Mouse (Mus musculus): ENCODE data around the gene Podxl. TPM values are rescaled to one million over a fixed set of nuclear protein-coding genes. Genes with fewer than 3 reads are reported as not detected.

Gene Podxl
- total RNA-seq, 2 experiments from 2014 or later: 19.8 to 25.6 TPM

DNA sequence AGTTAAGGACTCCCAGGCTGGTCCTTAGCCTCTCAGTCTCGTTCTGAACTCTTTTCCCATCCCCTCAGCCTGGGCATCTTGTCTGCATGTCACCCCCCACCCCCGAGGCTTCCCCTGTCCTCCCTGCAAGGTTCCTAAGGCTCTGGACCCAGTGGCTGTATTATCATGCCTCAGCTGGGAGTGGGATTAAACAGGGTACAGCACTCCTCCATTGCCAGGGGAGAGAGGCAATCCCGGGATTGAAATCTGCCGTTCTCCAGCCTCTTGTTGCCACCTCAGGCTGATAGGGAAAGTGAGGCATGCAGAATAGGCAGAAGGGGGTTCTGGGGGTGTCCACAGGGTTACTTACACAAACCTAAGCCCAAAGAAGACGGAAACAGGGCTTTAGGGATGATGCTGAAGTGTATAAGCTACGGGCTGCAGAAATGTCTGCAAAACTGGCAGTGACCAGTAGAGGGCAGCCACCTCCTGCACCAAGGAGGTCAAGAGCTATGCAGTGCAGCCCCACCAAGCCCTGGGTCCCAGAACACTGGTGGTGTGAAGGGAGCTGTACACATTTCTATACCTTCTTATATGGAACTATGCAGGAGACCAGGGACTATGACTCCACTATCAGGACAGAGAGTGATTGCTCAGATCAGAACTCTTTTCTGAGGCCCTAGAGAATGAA is 38.4 kb downstream of the Podxl start:
- DNase-seq (ENCODE audit: low spot score in 2 of 2): peak in 1 of 2 experiments; percentile 57

DNA sequence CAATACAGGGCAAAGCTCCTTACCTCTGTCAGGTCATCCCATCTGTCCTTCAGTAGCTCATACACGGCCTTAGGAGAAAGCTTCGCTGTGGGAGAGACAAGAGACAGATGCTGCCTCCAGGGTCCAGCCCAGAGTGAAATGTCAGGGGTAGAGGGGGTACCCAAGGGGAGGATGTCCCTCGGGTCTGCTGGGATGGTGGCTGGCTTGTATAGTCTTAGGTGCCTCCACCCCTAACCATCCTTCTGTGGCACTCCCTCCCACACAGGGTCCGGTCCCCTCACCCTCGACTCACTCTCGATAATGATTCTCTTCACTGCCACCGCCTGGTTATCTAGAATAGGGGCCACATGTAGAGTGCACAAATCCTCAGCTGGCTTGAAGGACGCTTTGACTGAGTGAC is 39.1 kb downstream of the Podxl start:
- no peak for DNase-seq (ENCODE audit: low spot score in 2 of 2)

DNA sequence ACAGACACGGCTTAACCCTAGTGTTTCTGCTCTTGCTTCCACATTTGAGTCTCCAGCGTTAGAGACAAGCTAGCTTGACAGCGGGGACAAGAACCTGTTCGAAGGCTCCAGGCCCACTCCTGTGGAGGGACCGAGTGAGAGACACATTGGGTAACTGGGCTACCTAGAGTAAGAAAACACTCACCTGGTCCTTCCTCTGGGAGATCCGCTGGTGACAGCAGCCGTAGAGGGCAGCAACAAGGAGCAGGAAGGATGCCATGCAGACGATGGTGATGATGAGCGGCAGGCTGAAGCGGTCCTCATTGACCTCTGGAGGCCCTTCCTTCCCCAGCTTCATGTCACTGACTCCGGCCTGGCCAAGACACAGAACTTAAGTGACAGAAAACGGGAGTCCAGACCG is 39.7 kb downstream of the Podxl start:
- DNase-seq (ENCODE audit: low spot score in 2 of 2): no peak

DNA sequence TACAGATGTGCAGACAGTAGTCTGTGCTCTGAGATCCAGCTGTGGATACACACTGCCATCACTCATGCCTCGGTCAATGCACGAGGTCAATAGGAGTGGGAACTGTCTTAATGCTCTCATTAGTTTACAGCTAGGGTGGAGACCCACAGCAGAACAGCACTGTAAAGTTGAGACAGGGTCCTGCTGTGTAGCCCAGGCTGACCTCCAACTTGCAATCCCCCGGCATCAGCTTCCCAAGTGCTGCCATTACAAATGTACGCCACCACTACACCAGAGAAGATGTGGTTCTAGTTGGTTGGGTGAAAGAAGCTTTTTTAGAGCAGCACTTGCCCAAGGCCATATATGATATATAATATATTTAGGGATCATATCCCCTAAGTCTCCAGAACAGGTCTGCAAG is 40.1 kb downstream of the Podxl start:
- DNase-seq (ENCODE audit: low spot score in 2 of 2): no peak

DNA sequence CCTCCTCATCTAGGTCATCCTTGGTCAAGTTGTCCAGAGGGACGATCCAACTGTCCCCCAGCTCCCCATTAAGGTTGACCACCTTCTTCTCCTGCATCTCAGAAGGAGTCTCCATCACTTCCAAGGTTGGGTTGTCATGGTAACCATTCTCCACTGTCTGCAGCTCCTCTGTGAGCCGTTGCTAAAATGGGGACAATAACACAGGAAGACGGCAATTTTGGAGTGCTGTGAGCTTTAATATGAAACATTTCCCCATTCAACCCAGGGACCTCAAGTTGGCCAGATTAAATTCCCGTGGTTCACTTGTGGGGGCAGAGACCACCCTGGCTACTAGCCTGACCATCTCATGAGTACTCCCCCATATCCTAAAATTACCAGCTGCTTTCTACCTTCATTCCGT is 40.7 kb downstream of the Podxl start:
- DNase-seq (ENCODE audit: low spot score in 2 of 2): no peak

DNA sequence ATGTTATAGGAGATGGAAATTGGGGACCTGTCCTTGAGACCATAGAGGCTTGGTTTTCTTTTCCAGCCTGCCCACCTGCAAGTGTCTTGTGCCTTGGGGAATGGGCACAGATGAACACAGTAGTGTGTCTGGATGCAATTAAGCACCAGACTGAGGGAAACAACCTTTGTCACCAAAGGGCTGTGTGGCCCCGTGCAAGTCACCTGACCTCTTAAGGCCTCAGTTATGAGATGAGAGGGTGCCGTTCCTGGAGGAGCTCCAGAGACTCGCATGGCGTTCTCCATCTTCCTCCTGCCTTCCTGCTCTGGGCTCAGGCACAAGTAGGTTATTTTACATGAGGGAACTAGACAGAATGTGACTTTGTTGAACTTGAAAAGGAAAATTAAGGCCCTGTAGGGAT is 41.3 kb downstream of the Podxl start:
- no peak for DNase-seq (ENCODE audit: low spot score in 2 of 2)

DNA sequence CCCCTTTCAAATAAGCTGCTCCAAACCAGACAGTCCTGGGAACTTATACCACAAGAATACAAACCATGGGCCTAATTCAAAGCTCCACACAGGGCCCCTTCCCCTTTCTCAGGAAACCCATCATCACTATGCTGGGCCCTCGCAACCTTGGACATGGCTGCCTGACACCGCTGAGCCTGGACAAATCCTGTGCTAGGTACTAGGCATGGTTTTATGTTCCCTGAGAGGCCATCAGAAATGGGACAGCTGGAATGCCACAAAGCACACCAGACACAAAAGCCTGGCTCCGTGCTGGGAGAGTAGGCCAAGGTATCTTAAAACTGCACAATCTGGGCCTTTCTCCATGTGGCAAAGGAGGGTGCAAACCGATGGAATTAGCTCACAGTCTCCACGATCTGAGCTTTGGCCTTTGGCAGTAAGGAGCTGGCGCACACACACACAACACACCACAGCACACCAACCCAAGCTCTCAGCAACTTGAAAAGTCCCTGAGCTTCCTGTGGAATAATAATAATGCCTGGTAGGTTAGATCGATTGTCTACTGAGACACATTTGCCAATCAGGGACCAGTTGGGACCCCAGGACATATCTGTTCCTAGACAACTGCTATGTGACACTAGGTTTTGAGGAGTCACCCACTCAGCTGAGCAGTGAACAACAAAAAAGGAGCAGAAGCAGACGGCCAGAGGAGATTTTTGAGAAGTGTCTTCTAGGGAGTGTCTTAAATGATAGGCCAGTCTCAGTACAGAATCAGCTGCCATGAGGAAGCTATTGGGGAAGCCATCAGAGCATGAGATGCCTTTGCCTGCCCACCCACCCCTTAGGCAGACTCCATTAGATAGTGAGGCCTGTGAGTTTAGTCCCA is 42.1 kb downstream of the Podxl start:
- DNase-seq (ENCODE audit: low spot score in 2 of 2): no peak

DNA sequence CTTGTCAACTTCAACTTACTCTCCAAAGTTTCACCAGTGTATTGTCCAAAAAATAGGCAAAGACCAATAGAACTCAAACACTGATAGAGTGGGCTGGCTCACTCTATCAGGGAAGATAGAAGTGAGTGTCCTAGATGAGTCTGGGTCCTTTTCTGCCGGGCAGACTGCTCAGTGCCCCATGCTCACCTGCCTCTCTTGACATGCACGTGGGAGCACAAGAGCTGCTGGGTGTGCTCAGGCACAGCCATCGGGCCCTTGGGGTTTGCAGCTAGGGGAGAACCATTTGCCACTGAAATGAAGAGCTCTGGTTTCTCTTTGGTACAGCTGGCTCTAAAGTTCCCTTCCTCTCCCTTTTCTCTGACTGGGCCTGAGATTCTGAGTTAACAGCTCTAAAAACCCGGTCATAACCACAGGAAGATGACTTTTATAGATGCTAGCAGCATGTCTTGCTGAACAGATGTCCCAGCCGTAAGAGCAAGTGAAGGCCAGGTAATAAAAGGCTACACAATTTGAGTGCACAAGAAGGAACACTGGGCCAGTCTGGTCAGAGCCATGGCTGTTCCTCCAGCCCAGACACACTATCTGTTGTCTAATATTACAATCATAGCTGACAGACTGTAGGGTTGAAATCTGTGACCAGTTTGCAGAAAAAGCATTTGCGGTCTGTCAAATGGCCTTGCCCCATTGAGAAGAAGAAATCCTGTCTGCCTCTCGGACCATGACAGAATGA is 43.1 kb downstream of the Podxl start:
- no peak for DNase-seq (ENCODE audit: low spot score in 2 of 2)

DNA sequence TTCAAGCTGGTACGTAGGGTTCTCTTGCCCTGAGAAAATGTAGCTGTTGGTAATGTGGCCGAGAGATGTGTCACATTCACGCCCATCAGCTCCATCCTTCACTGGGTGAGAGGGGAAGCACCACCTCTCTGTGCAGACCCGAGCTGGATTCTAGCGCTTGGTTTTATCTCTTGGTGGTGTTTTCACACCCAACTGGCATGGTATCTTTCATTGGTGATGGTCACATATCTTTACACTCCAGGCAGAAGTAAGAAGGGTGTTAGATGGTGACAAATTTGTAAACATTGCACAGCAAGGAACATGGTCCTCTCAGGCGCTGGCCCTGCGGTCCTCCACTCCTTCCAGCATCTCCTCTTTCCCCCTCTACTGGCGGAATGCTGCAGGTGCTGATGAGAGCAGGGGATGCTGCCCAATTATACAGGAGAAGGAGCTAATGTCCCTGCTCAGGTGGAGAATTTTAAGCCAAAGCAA is 44.7 kb downstream of the Podxl start:
- DNase-seq (ENCODE audit: low spot score in 2 of 2): no peak

DNA sequence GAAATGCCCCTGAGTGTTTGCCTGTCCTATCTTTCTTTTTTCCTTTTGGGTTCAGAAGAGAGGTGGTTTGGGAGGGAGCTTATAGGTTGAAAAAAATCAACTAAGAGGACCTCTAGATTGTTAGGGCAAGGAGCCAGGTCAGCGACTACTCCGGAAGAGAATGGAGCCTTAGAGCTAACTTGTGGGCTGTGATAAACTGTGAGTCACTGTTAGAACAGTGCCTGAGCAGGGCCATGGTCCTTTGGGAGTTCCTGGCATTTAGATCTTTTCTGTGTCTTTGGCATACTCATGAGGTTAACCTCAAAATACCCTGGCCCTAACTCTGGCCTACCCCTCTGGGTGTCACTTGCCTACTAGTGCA is 45.5 kb downstream of the Podxl start:
- DNase-seq (ENCODE audit: low spot score in 2 of 2): no peak

DNA sequence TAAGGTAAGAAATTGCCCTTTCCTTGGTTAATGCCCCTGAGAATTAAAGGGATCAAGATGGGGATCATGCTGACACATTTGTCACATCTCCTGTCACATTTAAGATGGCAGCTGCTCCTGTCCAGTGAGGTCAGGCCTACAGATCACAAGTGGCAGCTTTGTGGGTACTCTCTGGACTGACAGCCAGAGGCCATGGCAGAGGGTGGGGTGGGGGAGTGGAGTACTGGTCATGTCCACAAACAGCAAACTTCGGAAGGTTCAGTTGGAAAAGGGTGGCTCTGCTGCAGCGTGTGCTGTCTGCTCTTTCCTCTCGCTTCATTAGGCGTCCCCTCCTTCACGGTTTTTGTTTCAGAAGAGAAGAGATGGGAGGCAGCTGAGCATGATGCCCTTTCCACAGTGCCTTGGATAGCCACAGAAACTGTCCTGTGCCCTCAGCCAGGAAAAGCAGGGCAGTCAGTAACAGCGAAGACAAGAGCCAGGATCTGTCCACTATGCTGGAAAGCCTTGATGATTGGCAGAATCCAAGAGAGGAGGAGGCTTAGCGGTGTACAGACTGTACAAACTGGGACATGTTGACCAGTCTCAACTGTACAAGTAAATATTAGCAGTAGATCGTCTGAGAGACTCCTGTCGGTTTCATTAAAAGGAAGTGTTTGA is 46.0 kb downstream of the Podxl start:
- no peak for DNase-seq (ENCODE audit: low spot score in 2 of 2)

DNA sequence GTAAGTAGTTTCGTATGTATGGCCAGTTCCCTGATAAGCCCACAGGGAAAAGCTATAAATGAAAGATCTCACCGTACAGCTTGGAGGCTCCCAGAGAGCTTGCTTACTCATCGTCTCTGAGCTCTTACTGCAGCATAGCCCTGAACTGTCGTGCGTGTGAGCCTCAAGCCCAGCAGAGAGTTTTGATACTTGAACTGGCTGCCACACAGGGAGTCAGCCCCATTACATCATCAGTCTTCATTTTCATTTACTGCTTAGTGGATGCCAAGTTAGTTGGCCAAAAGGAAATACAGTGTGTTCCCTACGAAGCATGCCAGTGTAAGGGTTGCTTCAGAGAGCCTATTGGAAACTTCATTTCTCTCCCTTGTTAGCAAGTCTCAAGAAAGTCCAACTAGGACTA is 50.1 kb downstream of the Podxl start:
- no peak for DNase-seq (ENCODE audit: low spot score in 2 of 2)

DNA sequence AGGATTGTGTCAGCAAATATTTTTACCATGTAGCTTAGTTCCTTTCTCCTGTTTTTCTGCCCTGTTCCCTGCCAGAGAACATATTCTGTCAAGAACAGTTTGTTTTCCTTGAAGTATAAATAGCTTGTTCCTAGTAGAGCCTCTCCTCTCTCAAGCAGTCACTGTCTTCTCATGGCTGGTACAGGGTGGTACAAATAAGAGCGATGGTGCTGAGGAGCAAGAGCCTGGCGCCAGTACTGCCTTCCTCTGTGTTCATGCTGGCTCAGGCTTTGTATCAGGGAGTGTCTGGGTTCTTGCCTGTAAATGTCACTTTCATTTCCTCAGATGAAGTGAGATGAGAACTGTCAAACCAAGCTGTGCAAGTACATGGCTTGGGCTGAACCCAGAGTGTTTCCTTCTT is 61.2 kb downstream of the Podxl start:
- no peak for DNase-seq (ENCODE audit: low spot score in 2 of 2)

DNA sequence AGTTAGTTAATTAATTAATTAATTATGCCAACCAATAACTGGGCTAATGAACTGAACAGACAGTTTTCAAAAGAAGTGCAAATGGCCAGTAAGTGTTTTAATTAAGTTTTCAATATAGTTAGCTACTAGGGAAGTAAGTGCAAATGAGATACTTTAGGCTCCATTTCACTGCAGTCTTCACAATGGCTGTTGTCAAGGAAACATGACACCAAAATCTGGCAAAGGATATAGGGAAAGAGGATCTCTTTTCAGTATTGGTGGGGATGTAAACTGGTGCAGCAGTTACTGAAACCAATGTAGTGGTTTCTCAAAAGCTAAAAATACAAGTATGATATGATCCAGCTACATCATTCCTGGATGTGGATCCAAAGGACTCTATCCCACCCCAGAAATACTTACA is 63.1 kb downstream of the Podxl start:
- no peak for DNase-seq (ENCODE audit: low spot score in 2 of 2)

DNA sequence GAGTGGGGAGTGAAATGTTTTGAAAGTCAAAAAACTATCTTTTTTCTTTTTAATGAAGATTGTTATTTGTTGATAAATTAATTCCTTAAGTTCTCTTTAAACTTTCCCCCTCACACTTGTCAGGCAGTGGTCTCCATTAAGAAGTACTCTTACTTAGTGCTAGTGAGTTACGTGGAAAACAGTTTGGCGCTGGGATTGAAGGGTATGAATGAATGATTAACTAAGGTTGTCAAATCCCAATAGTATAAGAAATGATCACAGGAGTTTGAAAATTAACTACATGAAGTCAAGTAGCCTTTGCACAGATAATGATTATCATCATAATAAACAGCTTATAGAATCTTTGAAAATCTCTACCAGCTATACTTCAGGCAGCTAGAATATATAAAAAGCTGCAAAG is 63.5 kb downstream of the Podxl start:
- DNase-seq (ENCODE audit: low spot score in 2 of 2): no peak

DNA sequence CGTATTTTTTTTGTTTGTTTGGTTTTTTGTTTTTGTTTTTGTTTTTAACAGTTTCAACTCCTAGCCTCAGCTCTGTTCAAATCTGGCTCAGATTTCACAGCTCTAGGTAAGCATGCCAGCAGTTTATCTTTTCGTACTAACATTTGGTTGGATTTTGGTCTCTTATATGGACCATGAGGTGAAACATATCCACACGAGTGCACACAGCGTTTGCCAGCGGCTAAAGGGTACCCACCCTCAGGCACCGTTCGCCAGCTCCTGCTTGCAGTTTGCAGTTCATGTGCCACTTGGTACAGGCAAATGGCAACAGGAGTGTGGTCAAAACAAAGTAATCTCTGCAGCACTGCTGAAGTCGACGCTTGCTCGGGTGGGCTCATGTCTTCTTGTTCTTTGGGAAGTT is 63.9 kb downstream of the Podxl start:
- DNase-seq (ENCODE audit: low spot score in 2 of 2): no peak

DNA sequence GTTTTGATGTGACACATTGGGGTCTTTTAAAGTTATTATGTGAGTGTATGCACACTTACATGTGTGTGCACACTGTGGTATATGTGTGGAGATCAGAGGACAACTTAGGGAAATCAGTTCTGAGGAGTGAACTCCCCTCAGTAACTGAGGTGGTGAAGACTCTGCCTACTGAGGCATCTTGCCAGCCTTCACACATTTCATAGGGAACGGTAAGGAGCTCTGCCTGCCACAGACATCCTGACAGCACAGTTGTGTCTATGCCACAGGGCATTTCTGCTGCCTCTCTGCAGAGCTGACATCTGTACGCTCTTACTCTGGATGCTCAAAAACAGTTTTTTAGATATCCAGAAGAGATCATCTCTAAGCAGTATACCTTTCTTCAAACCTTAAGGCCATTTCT is 67.6 kb downstream of the Podxl start:
- DNase-seq (ENCODE audit: low spot score in 2 of 2): no peak

DNA sequence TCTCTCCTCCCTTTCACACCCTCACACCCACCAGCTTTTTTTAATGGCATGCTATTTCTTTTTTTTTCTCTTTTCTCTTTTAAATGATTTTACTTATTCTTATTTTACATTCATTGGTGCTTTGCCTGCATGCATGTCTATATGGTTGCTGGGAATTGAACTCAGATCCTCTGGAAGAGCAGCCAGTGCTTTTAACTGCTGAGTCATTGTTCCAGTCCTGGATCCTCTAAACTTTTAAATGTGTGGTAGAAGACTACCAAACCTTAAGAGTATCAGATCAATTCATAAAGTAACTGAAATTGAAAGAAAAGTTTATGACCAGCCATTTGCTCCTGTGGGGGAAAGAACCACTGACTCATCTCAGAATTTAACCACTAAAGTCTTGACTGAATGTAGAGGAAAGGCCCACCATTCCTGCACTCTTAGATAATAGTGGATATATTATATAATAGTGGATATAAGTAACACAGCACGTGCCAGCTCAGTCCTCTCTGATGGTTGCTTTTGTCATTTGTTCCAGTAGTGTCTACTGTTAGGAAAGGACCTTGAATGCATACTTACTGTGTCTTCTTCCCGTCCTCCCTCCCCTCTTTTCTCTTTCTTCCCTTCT is 68.6 kb downstream of the Podxl start:
- DNase-seq (ENCODE audit: low spot score in 2 of 2): no peak

DNA sequence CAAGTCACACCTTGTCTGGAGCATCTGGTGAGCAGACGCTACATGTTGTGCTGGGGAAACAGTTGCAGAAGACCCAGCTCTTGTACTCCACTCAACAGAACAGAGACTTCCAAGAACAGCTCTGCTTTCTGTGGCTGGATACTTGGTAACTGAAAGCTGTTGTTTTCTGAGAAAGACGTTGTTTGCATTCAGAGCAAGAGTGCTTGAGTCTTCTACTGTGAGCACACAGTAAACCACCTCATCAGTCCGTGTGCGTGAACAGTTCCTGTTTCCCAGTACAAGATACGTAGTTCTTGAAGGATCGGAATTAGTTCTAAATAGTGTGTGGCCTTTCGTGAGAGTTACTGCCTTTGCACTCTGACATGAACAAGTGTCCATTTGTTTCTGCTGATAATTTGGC is 73.8 kb downstream of the Podxl start:
- no peak for DNase-seq (ENCODE audit: low spot score in 2 of 2)

DNA sequence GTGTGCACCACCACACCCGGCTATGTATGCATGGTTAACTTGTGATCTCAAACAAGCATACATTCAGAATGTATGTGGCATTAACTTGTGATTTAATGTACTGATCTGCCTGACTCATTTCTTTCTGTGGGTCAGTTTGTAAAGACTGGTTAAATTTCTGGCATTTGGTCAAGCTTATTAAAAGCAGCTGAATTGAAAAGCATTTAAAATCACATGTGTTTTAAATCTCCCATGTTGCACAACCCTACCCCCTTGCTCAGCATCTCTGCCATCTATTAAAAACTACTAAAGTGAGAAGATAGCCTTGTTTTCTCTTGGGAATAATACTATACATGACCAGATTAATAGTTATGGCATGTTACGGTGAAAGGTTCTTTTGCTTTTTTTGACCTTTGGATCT is 77.2 kb downstream of the Podxl start:
- no peak for DNase-seq (ENCODE audit: low spot score in 2 of 2)

DNA sequence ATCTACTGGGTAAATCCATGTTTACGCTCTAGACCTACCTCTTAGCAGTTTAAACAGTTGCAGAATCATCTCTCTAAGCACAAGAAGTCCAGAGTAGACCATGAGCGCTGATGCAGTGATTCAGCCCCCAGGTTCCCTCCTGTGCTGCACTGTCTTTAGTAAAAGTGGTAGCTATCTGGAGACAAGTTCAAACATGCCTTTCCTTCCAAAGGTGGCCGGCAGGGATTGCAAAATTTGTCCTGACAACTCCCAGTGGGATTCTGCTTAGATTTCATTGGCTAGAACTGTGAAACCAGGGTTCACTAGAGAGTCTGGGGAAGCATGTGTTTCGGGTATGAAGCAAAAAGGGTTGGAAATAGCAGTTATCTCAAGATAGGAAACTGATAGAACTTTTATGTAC is 83.8 kb downstream of the Podxl start:
- DNase-seq (ENCODE audit: low spot score in 2 of 2): no peak
